Mouse (Mus musculus) kidney, embryonic 15.5 days (tissue): ENCODE results near the gene Dnhd1. TPM values are rescaled to one million over a fixed set of nuclear protein-coding genes. Genes with fewer than 3 reads are reported as not detected.
A peak's percentile ranks its signal among the peaks of the same experiment; 100 is the strongest.
"Not testable (repeated sequence)": the region's sequence is repeated elsewhere in the genome, so short reads cannot be mapped to it uniquely, and the experiment has no call there.

Experiments
- ATAC-seq: fragments of 200-750 bp; cut with Nextera tagmentation; replicated peaks from 2 replicates; pipeline ENCODE4 v1.8.0; 2017; ENCODE audit warnings: moderate TSS enrichment; ENCODE audit not compliant: low FRiP score
- H3K27ac ChIP-seq: fragments of 300-500 bp; sonication (generic); 2 replicates; pipeline ENCODE4 v1.5.1; 2015; ENCODE audit warnings: mild to moderate bottlenecking, inconsistent platforms
- H3K27me3 ChIP-seq: fragments of 300-500 bp; sonication (generic); 2 replicates; pipeline ENCODE4 v1.6.1; 2015; ENCODE audit warnings: inconsistent platforms
- H3K36me3 ChIP-seq: fragments of 300-500 bp; sonication (generic); 2 replicates; pipeline ENCODE4 v1.6.1; 2015; ENCODE audit warnings: inconsistent platforms
- H3K4me1 ChIP-seq: fragments of 300-500 bp; sonication (generic); 2 replicates; pipeline ENCODE4 v1.6.1; 2015; ENCODE audit warnings: inconsistent platforms
- H3K4me2 ChIP-seq: fragments of 300-500 bp; sonication (generic); 2 replicates; pipeline ENCODE4 v1.6.1; 2015; ENCODE audit warnings: moderate library complexity, mild to moderate bottlenecking, inconsistent platforms
- H3K4me3 ChIP-seq: fragments of 300-500 bp; sonication (generic); replicated peaks from 2 replicates; pipeline ENCODE4 v1.5.1; 2015; ENCODE audit warnings: mild to moderate bottlenecking, inconsistent platforms
- H3K9ac ChIP-seq: fragments of 300-500 bp; sonication (generic); 2 replicates; pipeline ENCODE4 v1.6.1; 2015; ENCODE audit warnings: mild to moderate bottlenecking, inconsistent platforms
- H3K9me3 ChIP-seq: fragments of 300-500 bp; sonication (generic); replicated peaks from 2 replicates; pipeline ENCODE4 v1.6.1; 2016; ENCODE audit warnings: inconsistent platforms
- WGBS: fragments of 180-500 bp; shearing (Covaris S2); methylation state at CpG from one replicate; pipeline ENCODE4 v1.1.7; 2015; ENCODE audit warnings: mixed read lengths; 5-methylcytosine and 5-hydroxymethylcytosine counted together
- polyA plus RNA-seq: library from polyadenylated mRNA; unstranded; fragments of >200 nt; fragmentation: Nextera tagmentation; extraction: Ambion mirVana; gene quantifications from 2 replicates; pipeline ENCODE4 v1.2.1, GENCODE M21; 2015

Gene Dnhd1
- polyA plus RNA-seq, 1 experiment from 2014 or later, result 1.9 TPM

GRCm38 (mm10) chr7:105734826-105735225 lies 84.2 kb downstream of the Dnhd1 start:
- peaks cover 37% of the 10 kb centered on the region for H3K4me1 ChIP-seq
- peaks cover 55% of the 10 kb centered on the region for H3K36me3 ChIP-seq
- H3K4me3 ChIP-seq, result peak overlapping the region; percentile 89
- no peak overlapping the region for H3K27ac ChIP-seq
- H3K9me3 ChIP-seq, result no peaks in the 10 kb centered on the region
- H3K4me2 ChIP-seq, result peak overlapping the region; percentile 64
- 86% methylated on average over 8 of the region's 8 CpGs for WGBS
- H3K9ac ChIP-seq, result 0 out of 2 replicates have a peak overlapping the region, but pooled peaks have one; percentile 95
- ATAC-seq, result no peak
- H3K27me3 ChIP-seq, result no peaks in the 10 kb centered on the region

GRCm38 (mm10) chr7:105735464-105735863 lies 84.8 kb downstream of the Dnhd1 start:
- H3K9ac ChIP-seq, result peak overlapping the region; percentile 95
- not testable (repeated sequence) for H3K27me3 ChIP-seq, H3K9me3 ChIP-seq, ATAC-seq
- H3K36me3 ChIP-seq, result peaks cover 55% of the 10 kb centered on the region
- H3K4me3 ChIP-seq, result peak overlapping the region; percentile 89
- peak overlapping the region; percentile 95 for H3K27ac ChIP-seq
- H3K4me1 ChIP-seq, result peaks cover 37% of the 10 kb centered on the region
- H3K4me2 ChIP-seq, result peak overlapping the region; percentile 64
- WGBS, result 53% methylated on average over 4 of the region's 4 CpGs

GRCm38 (mm10) chr7:105736264-105736901 lies 85.8 kb downstream of the Dnhd1 start, which contains the start of gene Ilk:
Gene Ilk (plus strand): TSS chr7:105736592.
- peak within 1 kb of the TSS; percentile 64 for H3K4me2 ChIP-seq
- H3K4me1 ChIP-seq, result peaks cover 37% of the 10 kb centered on the region
- H3K27me3 ChIP-seq, result no peaks in the 10 kb centered on the region
- peak within 1 kb of the TSS; percentile 95 for H3K27ac ChIP-seq
- H3K4me3 ChIP-seq, result peak within 1 kb of the TSS; percentile 89
- under 1% methylated on average over 52 of the region's 62 CpGs for WGBS
- H3K36me3 ChIP-seq, result peaks cover 55% of the 10 kb centered on the region
- peak within 1 kb of the TSS; percentile 95 for H3K9ac ChIP-seq
- peak; percentile 98 for ATAC-seq
- H3K9me3 ChIP-seq, result no peaks in the 10 kb centered on the region

GRCm38 (mm10) chr7:105736911-105737521 lies 86.4 kb downstream of the Dnhd1 start, which contains the start of gene Rrp8:
Gene Rrp8 (minus strand): TSS chr7:105737385.
- peak within 1 kb of the TSS; percentile 64 for H3K4me2 ChIP-seq
- H3K36me3 ChIP-seq, result peaks cover 55% of the 10 kb centered on the region
- peak within 1 kb of the TSS; percentile 96 for H3K27ac ChIP-seq
- H3K9ac ChIP-seq, result peak within 1 kb of the TSS; percentile 95
- peaks cover 37% of the 10 kb centered on the region for H3K4me1 ChIP-seq
- peak; percentile 3; the same call in 1 of the 2 replicates for ATAC-seq
- H3K27me3 ChIP-seq, result no peaks in the 10 kb centered on the region
- under 1% methylated on average over 30 of the region's 30 CpGs for WGBS
- peak within 1 kb of the TSS; percentile 89 for H3K4me3 ChIP-seq
- H3K9me3 ChIP-seq, result no peaks in the 10 kb centered on the region

- Histone ChIP-seq H3K27ac (peak overlapping the region; percentile 95), H3K4me1 (peaks cover 37% of the 10 kb centered on the region), H3K4me3 (peak overlapping the region; percentile 89), H3K9ac (peak overlapping the region; percentile 95), H3K9me3 (no peaks in the 10 kb centered on the region), H3K4me2 (peak overlapping the region; percentile 64), H3K36me3 (peaks cover 55% of the 10 kb centered on the region), H3K27me3 (no peaks in the 10 kb centered on the region)
- 20% methylated on average over 3 of the region's 3 CpGs for WGBS
- no peak for ATAC-seq
Observed at GRCm38 (mm10) chr7:105737648-105738047, 87.0 kb downstream of the Dnhd1 start.

GRCm38 (mm10) chr7:105738286-105738685 lies 87.7 kb downstream of the Dnhd1 start:
- H3K9ac ChIP-seq, result peak overlapping the region; percentile 95
- 72% methylated on average over 2 of the region's 2 CpGs for WGBS
- peak overlapping the region; percentile 64 for H3K4me2 ChIP-seq
- H3K4me3 ChIP-seq, result peak overlapping the region; percentile 89
- no peaks in the 10 kb centered on the region for H3K9me3 ChIP-seq
- peaks cover 55% of the 10 kb centered on the region for H3K36me3 ChIP-seq
- H3K27me3 ChIP-seq, result no peaks in the 10 kb centered on the region
- ATAC-seq, result no peak
- peaks cover 42% of the 10 kb centered on the region for H3K4me1 ChIP-seq
- peak overlapping the region; percentile 96 for H3K27ac ChIP-seq

- peak overlapping the region; percentile 89 for H3K4me3 ChIP-seq
- 15% methylated on average over 3 of the region's 3 CpGs for WGBS
- H3K27ac ChIP-seq, result peak overlapping the region; percentile 96
- peaks cover 49% of the 10 kb centered on the region for H3K36me3 ChIP-seq
- H3K9me3 ChIP-seq, result no peaks in the 10 kb centered on the region
- H3K9ac ChIP-seq, result peak overlapping the region; percentile 95
- H3K4me1 ChIP-seq, result peaks cover 44% of the 10 kb centered on the region
- peak overlapping the region; percentile 64 for H3K4me2 ChIP-seq
- ATAC-seq, result peak; percentile 79
- no peaks in the 10 kb centered on the region for H3K27me3 ChIP-seq
Observed at GRCm38 (mm10) chr7:105738948-105739347, 88.3 kb downstream of the Dnhd1 start.

- Histone ChIP-seq H3K27me3 (no peaks in the 10 kb centered on the region), H3K9ac (no peak overlapping the region), H3K4me1 (peaks cover 38% of the 10 kb centered on the region), H3K4me2 (no peak overlapping the region), H3K4me3 (no peak overlapping the region), H3K9me3 (no peaks in the 10 kb centered on the region), H3K27ac (peak overlapping the region; percentile 96; the same call in 1 of the 2 replicates), H3K36me3 (peaks cover 39% of the 10 kb centered on the region)
- 90% methylated on average over 13 of the region's 13 CpGs for WGBS
- no peak for ATAC-seq
Observed at GRCm38 (mm10) chr7:105740089-105740795, 89.6 kb downstream of the Dnhd1 start.

- H3K4me2 ChIP-seq, result no peak overlapping the region
- peaks cover 33% of the 10 kb centered on the region for H3K4me1 ChIP-seq
- no peak for ATAC-seq
- H3K36me3 ChIP-seq, result peaks cover 39% of the 10 kb centered on the region
- no peaks in the 10 kb centered on the region for H3K27me3 ChIP-seq
- no peaks in the 10 kb centered on the region for H3K9me3 ChIP-seq
- WGBS, result 85% methylated on average over 6 of the region's 6 CpGs
- no peak overlapping the region for H3K9ac ChIP-seq
- no peak overlapping the region for H3K4me3 ChIP-seq
- no peak overlapping the region for H3K27ac ChIP-seq
Observed at GRCm38 (mm10) chr7:105740851-105741250, 90.2 kb downstream of the Dnhd1 start.

GRCm38 (mm10) chr7:105741978-105742377 lies 91.4 kb downstream of the Dnhd1 start:
- no peak for ATAC-seq
- Histone ChIP-seq H3K4me3 (no peak overlapping the region), H3K27ac (no peak overlapping the region), H3K27me3 (no peaks in the 10 kb centered on the region), H3K9ac (no peak overlapping the region), H3K4me1 (peaks cover 33% of the 10 kb centered on the region), H3K4me2 (no peak overlapping the region), H3K9me3 (no peaks in the 10 kb centered on the region), H3K36me3 (peaks cover 49% of the 10 kb centered on the region)
- WGBS, result 94% methylated on average over 9 of the region's 9 CpGs

GRCm38 (mm10) chr7:105742539-105743215 lies 92.0 kb downstream of the Dnhd1 start:
- Histone ChIP-seq H3K9ac (peak overlapping the region; percentile 94; the same call in 1 of the 2 replicates), H3K4me2 (peak overlapping the region; percentile 82), H3K36me3 (peaks cover 56% of the 10 kb centered on the region), H3K4me1 (peaks cover 29% of the 10 kb centered on the region), H3K4me3 (peak overlapping the region; percentile 98)
- H3K27ac ChIP-seq, H3K27me3 ChIP-seq, ATAC-seq, H3K9me3 ChIP-seq: not testable (repeated sequence)
- 80% methylated on average over 7 of the region's 7 CpGs for WGBS
